ENCODE assay signal across 11 mouse cellular contexts in genomic region chr5:120570289-120570897, GRCm38 (mm10). TPM values are rescaled to one million over a fixed set of nuclear protein-coding genes. Genes with fewer than 3 reads are reported as not detected.
DNase-seq lines count a peak whose midpoint lies in the region; ATAC-seq and TF ChIP-seq lines count a peak whose summit lies in the region.
"Had no signal": no experiment of that assay in that cellular context is flagged by ENCODE, and none has a peak within 500 bp of the region (broad histone marks: within the 10 kb centered on the region; RNA-seq: fewer than 3 reads in every experiment).

No protein-coding gene starts in this region.

- no peak for TF ChIP-seq CTCF in hindbrain, postnatal 0 days (IDR thresholded peaks at IDR 0.05; ENCODE audit: low read depth)
- no peak for TF ChIP-seq CTCF in spleen, adult 2 months (IDR thresholded peaks at IDR 0.05; ENCODE audit: extremely low read depth, insufficient read depth, insufficient read length, insufficient replicate concordance)

- no peaks in the 10 kb centered on the region for H3K27me3 ChIP-seq in hindbrain, postnatal 0 days (ENCODE audit: insufficient read depth, low read length)
- no peaks in the 10 kb centered on the region for H3K27me3 ChIP-seq in hindbrain, embryonic 12.5 days
- no peaks in the 10 kb centered on the region for H3K27me3 ChIP-seq in spleen, adult 2 months (ENCODE audit: control insufficient read depth, insufficient read depth, low read length)
- no peaks in the 10 kb centered on the region for H3K27me3 ChIP-seq in limb, embryonic 15.5 days
- H3K27me3 ChIP-seq: heart, embryonic 12.5 days had no signal

- H3K27ac ChIP-seq in hindbrain, postnatal 0 days = peak overlapping the region; percentile 72
- H3K27ac ChIP-seq in hindbrain, embryonic 12.5 days = no peak overlapping the region
- 0 out of 2 replicates have a peak overlapping the region, but pooled peaks have one; percentile 14 for H3K27ac ChIP-seq in spleen, adult 2 months (ENCODE audit: insufficient read depth, low read length)
- H3K27ac ChIP-seq in limb, embryonic 15.5 days = peak overlapping the region; percentile 52

- no peak overlapping the region for H3K4me3 ChIP-seq in hindbrain, postnatal 0 days (ENCODE audit: low read length)
- H3K4me3 ChIP-seq in hindbrain, embryonic 12.5 days = no peak overlapping the region
- no peak overlapping the region for H3K4me3 ChIP-seq in spleen, adult 2 months (ENCODE audit: extremely low read depth, insufficient read depth, insufficient read length)
- H3K4me3 ChIP-seq in limb, embryonic 15.5 days = no peak overlapping the region
- H3K4me3 ChIP-seq: heart, embryonic 12.5 days had no signal

- 59% methylated on average over 11 of the region's 11 CpGs for WGBS in hindbrain, postnatal 0 days
- WGBS in hindbrain, embryonic 12.5 days = 88% methylated on average over 11 of the region's 11 CpGs
- 41% methylated on average over 11 of the region's 11 CpGs for WGBS in spleen, adult 2 months
- 70% methylated on average over 11 of the region's 11 CpGs for WGBS in limb, embryonic 15.5 days

- no peaks in the 10 kb centered on the region for H3K36me3 ChIP-seq in hindbrain, postnatal 0 days (ENCODE audit: insufficient read depth, low read length)
- no peaks in the 10 kb centered on the region for H3K36me3 ChIP-seq in hindbrain, embryonic 12.5 days
- no peaks in the 10 kb centered on the region for H3K36me3 ChIP-seq in spleen, adult 2 months (ENCODE audit: control insufficient read depth, insufficient read depth, low read length)
- H3K36me3 ChIP-seq in limb, embryonic 15.5 days = 0 out of 2 replicates have a peak, but pooled peaks cover 2% of the 10 kb centered on the region
- H3K36me3 ChIP-seq: heart, embryonic 12.5 days had no signal

- intact Hi-C loops in left cerebral cortex, postnatal 25 days (cut with DNase I) = no loop called here

- no peak overlapping the region for H3K9ac ChIP-seq in hindbrain, postnatal 0 days (replicated peaks; ENCODE audit: low read length)
- H3K9ac ChIP-seq in hindbrain, embryonic 12.5 days = no peak overlapping the region
- H3K9ac ChIP-seq in limb, embryonic 15.5 days = no peak overlapping the region

- H3K4me1 ChIP-seq in hindbrain, postnatal 0 days (ENCODE audit: insufficient read depth, low read length) = peaks cover 62% of the 10 kb centered on the region
- peaks cover 55% of the 10 kb centered on the region for H3K4me1 ChIP-seq in hindbrain, embryonic 12.5 days
- peaks cover 3% of the 10 kb centered on the region; the same call in 1 of the 2 replicates for H3K4me1 ChIP-seq in spleen, adult 2 months (ENCODE audit: control insufficient read depth, insufficient read depth, insufficient read length)
- peaks cover 72% of the 10 kb centered on the region for H3K4me1 ChIP-seq in limb, embryonic 15.5 days

- H3K9me3 ChIP-seq in hindbrain, postnatal 0 days (ENCODE audit: low read length) = no peaks in the 10 kb centered on the region
- H3K9me3 ChIP-seq in hindbrain, embryonic 12.5 days (replicated peaks) = no peaks in the 10 kb centered on the region
- H3K9me3 ChIP-seq in limb, embryonic 15.5 days = no peaks in the 10 kb centered on the region
- H3K9me3 ChIP-seq: heart, embryonic 12.5 days had no signal

- TF ChIP-seq POLR2A in spleen, adult 2 months (IDR thresholded peaks at IDR 0.05; ENCODE audit: low read depth, low read length) = no peak

- no peak overlapping the region for H3K4me2 ChIP-seq in hindbrain, postnatal 0 days (ENCODE audit: low read depth, low read length)
- H3K4me2 ChIP-seq in hindbrain, embryonic 12.5 days (replicated peaks) = no peak overlapping the region
- no peak overlapping the region for H3K4me2 ChIP-seq in limb, embryonic 15.5 days
- H3K4me2 ChIP-seq: heart, embryonic 12.5 days had no signal

- no peak for ATAC-seq in hindbrain, postnatal 0 days
- no peak for ATAC-seq in hindbrain, embryonic 12.5 days (ENCODE audit: low FRiP score)
- ATAC-seq in limb, embryonic 15.5 days (ENCODE audit: insufficient number of reproducible peaks, low FRiP score, low TSS enrichment, low read depth) = no peak
- ATAC-seq: forebrain, embryonic 16.5 days had no signal

- peak; percentile 26 for DNase-seq in hindbrain, postnatal 0 days (ENCODE audit: low spot score)
- no peak for DNase-seq in spleen, adult 2 months (ENCODE audit: low read depth in 1 of 2, low spot score in 2 of 2)
- no peak for DNase-seq in spleen, adult 12 weeks (ENCODE audit: low spot score)
- DNase-seq in left cerebral cortex, postnatal 25 days (ENCODE audit: low spot score in 2 of 2) = no peak
- no peak for DNase-seq in left cerebral cortex, adult 18-20 months (ENCODE audit: low spot score in 2 of 2)
- no peak for DNase-seq in embryo, embryonic 10.5 days (ENCODE audit: low spot score)
- DNase-seq: thymus, adult 2 months had no signal

RNA-seq across cellular contexts. Expression of gene Tpcn1, which starts 18.1 kb away (rescaled TPM):
- 24.5 and 30.7 TPM in 2 replicates for total RNA-seq in hindbrain, postnatal 0 days (2014; rRNA removed)
- polyA plus RNA-seq in hindbrain, postnatal 0 days (2015; fragmentation: Nextera tagmentation; extraction: Ambion mirVana) = 15.4 and 16.1 TPM in 2 replicates
- 18.4 and 19.2 TPM in 2 replicates for polyA plus RNA-seq in hindbrain, embryonic 12.5 days (2016; fragmentation: Nextera tagmentation; extraction: Ambion mirVana)
- polyA plus RNA-seq in spleen, adult 2 months (2012; rRNA removed) = 54.5 and 58.8 TPM in 2 replicates
- polyA plus RNA-seq in limb, embryonic 15.5 days (2015; fragmentation: Nextera tagmentation; extraction: Ambion mirVana) = 25.4 and 25.8 TPM in 2 replicates
- 10 to 100 TPM; 33.9 to 39.4 TPM for total RNA-seq in left cerebral cortex, postnatal 25 days (2021)
- 10 to 100 TPM; 34.9 to 35.8 TPM for total RNA-seq in left cerebral cortex, adult 18-20 months (2021)

RNA-seq across cellular contexts. Expression of gene Iqcd, which starts 18.4 kb away (rescaled TPM):
- total RNA-seq in hindbrain, postnatal 0 days (2014; rRNA removed) = 0.63 and 1.9 TPM in 2 replicates
- 1.8 and 2.0 TPM in 2 replicates for polyA plus RNA-seq in hindbrain, postnatal 0 days (2015; fragmentation: Nextera tagmentation; extraction: Ambion mirVana)
- polyA plus RNA-seq in hindbrain, embryonic 12.5 days (2016; fragmentation: Nextera tagmentation; extraction: Ambion mirVana) = 1.9 and 2.5 TPM in 2 replicates
- polyA plus RNA-seq in spleen, adult 2 months (2012; rRNA removed) = 0.38 and 0.40 TPM in 2 replicates
- 0.38 TPM in 2 replicates for polyA plus RNA-seq in limb, embryonic 15.5 days (2015; fragmentation: Nextera tagmentation; extraction: Ambion mirVana)
- total RNA-seq in left cerebral cortex, postnatal 25 days (2021) = under 1 TPM; 0.32 to 0.48 TPM
- total RNA-seq in left cerebral cortex, adult 18-20 months (2021) = 1 to 10 TPM in 1 of 2 experiments, under 1 TPM in 1; 0.70 to 1.3 TPM

RNA-seq across cellular contexts. Expression of gene Rita1, which starts 42.0 kb away (rescaled TPM):
- total RNA-seq in hindbrain, postnatal 0 days (2014; rRNA removed) = 38.0 and 38.6 TPM in 2 replicates
- 30.1 and 30.4 TPM in 2 replicates for polyA plus RNA-seq in hindbrain, postnatal 0 days (2015; fragmentation: Nextera tagmentation; extraction: Ambion mirVana)
- polyA plus RNA-seq in hindbrain, embryonic 12.5 days (2016; fragmentation: Nextera tagmentation; extraction: Ambion mirVana) = 16.8 and 19.2 TPM in 2 replicates
- polyA plus RNA-seq in spleen, adult 2 months (2012; rRNA removed) = 8.0 and 8.8 TPM in 2 replicates
- 13.8 TPM in 2 replicates for polyA plus RNA-seq in limb, embryonic 15.5 days (2015; fragmentation: Nextera tagmentation; extraction: Ambion mirVana)
- total RNA-seq in left cerebral cortex, postnatal 25 days (2021) = 10 to 100 TPM; 31.4 to 32.6 TPM
- 10 to 100 TPM; 28.7 to 31.0 TPM for total RNA-seq in left cerebral cortex, adult 18-20 months (2021)

RNA-seq across cellular contexts. Expression of gene Ddx54, which starts 42.1 kb away (rescaled TPM):
- total RNA-seq in hindbrain, postnatal 0 days (2014; rRNA removed) = 37.3 and 40.1 TPM in 2 replicates
- polyA plus RNA-seq in hindbrain, postnatal 0 days (2015; fragmentation: Nextera tagmentation; extraction: Ambion mirVana) = 30.8 and 31.9 TPM in 2 replicates
- polyA plus RNA-seq in hindbrain, embryonic 12.5 days (2016; fragmentation: Nextera tagmentation; extraction: Ambion mirVana) = 53.2 and 53.6 TPM in 2 replicates
- 80.8 and 131 TPM in 2 replicates for polyA plus RNA-seq in spleen, adult 2 months (2012; rRNA removed)
- 39.4 and 41.7 TPM in 2 replicates for polyA plus RNA-seq in limb, embryonic 15.5 days (2015; fragmentation: Nextera tagmentation; extraction: Ambion mirVana)
- total RNA-seq in left cerebral cortex, postnatal 25 days (2021) = 10 to 100 TPM; 38.7 to 39.6 TPM
- total RNA-seq in left cerebral cortex, adult 18-20 months (2021) = 10 to 100 TPM; 34.0 to 41.6 TPM

RNA-seq across cellular contexts. Expression of gene Slc8b1, which starts 59.4 kb away (rescaled TPM):
- total RNA-seq in hindbrain, postnatal 0 days (2014; rRNA removed) = 3.7 and 4.0 TPM in 2 replicates
- 2.5 and 2.7 TPM in 2 replicates for polyA plus RNA-seq in hindbrain, postnatal 0 days (2015; fragmentation: Nextera tagmentation; extraction: Ambion mirVana)
- 3.5 and 4.0 TPM in 2 replicates for polyA plus RNA-seq in hindbrain, embryonic 12.5 days (2016; fragmentation: Nextera tagmentation; extraction: Ambion mirVana)
- polyA plus RNA-seq in spleen, adult 2 months (2012; rRNA removed) = 52.0 and 56.4 TPM in 2 replicates
- polyA plus RNA-seq in limb, embryonic 15.5 days (2015; fragmentation: Nextera tagmentation; extraction: Ambion mirVana) = 12.0 and 13.4 TPM in 2 replicates
- 1 to 10 TPM; 5.9 to 6.0 TPM for total RNA-seq in left cerebral cortex, postnatal 25 days (2021)
- total RNA-seq in left cerebral cortex, adult 18-20 months (2021) = 1 to 10 TPM; 5.8 to 8.1 TPM
